Mouse (Mus musculus): Measurements from ENCODE around the gene Rps3.

- TF ChIP-seq CTCF (IDR thresholded peaks at IDR 0.05; ENCODE audit: borderline replicate concordance, insufficient read depth, low read length) (no peak), POLR2A (IDR thresholded peaks at IDR 0.05; ENCODE audit: low read depth, low read length) (no peak; the same call in 1 of the 2 replicates)
These were observed 15.6 kb downstream of the Rps3 start for GRCm38 (mm10) chr7:99467916-99468282.
